9 mouse cellular contexts compared by ENCODE assay signal in genomic region chr15:22914444-22914843, GRCm38 (mm10).
A peak's percentile ranks its signal among the peaks of the same experiment; 100 is the strongest.
DNase-seq lines count a peak whose midpoint lies in the region.
"Had no signal": no experiment of that assay in that cellular context is flagged by ENCODE, and none has a peak within 500 bp of the region (broad histone marks: within the 10 kb centered on the region; RNA-seq: fewer than 3 reads in every experiment).

No protein-coding gene starts in this region.

- peak; percentile 61 to 64 for DNase-seq in right cerebral cortex, adult 2 months (ENCODE audit: low spot score in 2 of 2)
- DNase-seq in right cerebral cortex, postnatal 4 days, result no peak
- DNase-seq in cerebellum, postnatal 25 days, result peak; percentile 20 to 63
- DNase-seq in layer of hippocampus, postnatal 14 days (ENCODE audit: low spot score in 2 of 2), result peak; percentile 24 to 85
- peak; percentile 87 for DNase-seq in telencephalon, adult 2 months (ENCODE audit: low read depth, low spot score)
- DNase-seq in thymus, adult 18-20 months, result no peak
- no peak for DNase-seq in testis, postnatal 14 days (ENCODE audit: low spot score)
- DNase-seq in yolk sac, embryonic 10.5 days (ENCODE audit: low spot score), result no peak
- DNase-seq: gastrocnemius, postnatal 10 days had no signal

Comparison
In these comparisons a context has a peak if more than half of its experiments do, and no peak if none do; other contexts are left out.
1. DNase-seq: peak in right cerebral cortex, adult 2 months (2 of 2), cerebellum, postnatal 25 days (2 of 2), layer of hippocampus, postnatal 14 days (2 of 2) and telencephalon, adult 2 months (single experiment); none in right cerebral cortex, postnatal 4 days (single experiment), thymus, adult 18-20 months (0 of 2), testis, postnatal 14 days (single experiment) and yolk sac, embryonic 10.5 days (single experiment).